Mouse (Mus musculus): ENCODE measurements around the gene Tmem45a2. TPM values are rescaled to one million over a fixed set of nuclear protein-coding genes. Genes with fewer than 3 reads are reported as not detected.

The Tmem45a2 gene
- not detected for total RNA-seq (2021)
- polyA plus RNA-seq (2012; rRNA removed): 0.12 TPM in 1 of 2 replicates, not detected in the other
- long read RNA-seq: 0 reads

- H3K36me3 ChIP-seq (ENCODE audit: control insufficient read depth, insufficient read depth, low read length): no peaks in the 10 kb centered on the region
- DNase-seq: no peak
- intact Hi-C loops (cut with DNase I): no loop called here
- TF ChIP-seq CTCF (IDR thresholded peaks at IDR 0.05) (no peak), EP300 (IDR thresholded peaks at IDR 0.05; ENCODE audit: insufficient read depth, low read depth, low read length) (no peak), POLR2A (IDR thresholded peaks at IDR 0.05; ENCODE audit: insufficient read depth, low read depth, low read length) (no peak)
- no peak within 1 kb of the TSS for H3K4me3 ChIP-seq
- no peak within 1 kb of the TSS for H3K9ac ChIP-seq (ENCODE audit: low read depth, low read length)
- H3K27ac ChIP-seq: no peak within 1 kb of the TSS
- H3K79me2 ChIP-seq (replicated peaks; ENCODE audit: control insufficient read depth, insufficient read depth, low read length): no peaks in the 10 kb centered on the region
- WGBS: 92% methylated on average over 5 of the region's 5 CpGs
- H3K4me1 ChIP-seq (ENCODE audit: control insufficient read depth, insufficient read depth, low read length): no peaks in the 10 kb centered on the region
- no peaks in the 10 kb centered on the region for H3K27me3 ChIP-seq (ENCODE audit: control insufficient read depth, insufficient read depth, low read length)
Observed at GRCm38 (mm10) chr16:57071132-57071639, at the start of gene Tmem45a2. TSS of gene Tmem45a2 (minus strand) at chr16:57071372.

- WGBS: 77% methylated on average over 2 of the region's 2 CpGs
- Histone ChIP-seq H3K4me3 (no peak overlapping the region), H3K36me3 (ENCODE audit: control insufficient read depth, insufficient read depth, low read length) (no peaks in the 10 kb centered on the region), H3K9ac (ENCODE audit: low read depth, low read length) (no peak overlapping the region), H3K27ac (no peak overlapping the region), H3K79me2 (replicated peaks; ENCODE audit: control insufficient read depth, insufficient read depth, low read length) (0 out of 2 replicates have a peak, but pooled peaks cover 3% of the 10 kb centered on the region), H3K27me3 (ENCODE audit: control insufficient read depth, insufficient read depth, low read length) (no peaks in the 10 kb centered on the region), H3K4me1 (ENCODE audit: control insufficient read depth, insufficient read depth, low read length) (no peaks in the 10 kb centered on the region; the same call in 1 of the 2 replicates)
- TF ChIP-seq POLR2A (IDR thresholded peaks at IDR 0.05; ENCODE audit: insufficient read depth, low read depth, low read length) (no peak), CTCF (IDR thresholded peaks at IDR 0.05) (no peak), EP300 (IDR thresholded peaks at IDR 0.05; ENCODE audit: insufficient read depth, low read depth, low read length) (no peak)
- intact Hi-C loops (cut with DNase I): no loop called here
- DNase-seq: no peak
Observed at GRCm38 (mm10) chr16:57117562-57117961, 46.4 kb upstream of the Tmem45a2 start.

GRCm38 (mm10) chr16:57116066-57116465 is 44.9 kb upstream of the Tmem45a2 start:
- no peaks in the 10 kb centered on the region for H3K27me3 ChIP-seq (ENCODE audit: control insufficient read depth, insufficient read depth, low read length)
- DNase-seq: no peak
- H3K9ac ChIP-seq (ENCODE audit: low read depth, low read length): no peak overlapping the region
- no peaks in the 10 kb centered on the region for H3K79me2 ChIP-seq (replicated peaks; ENCODE audit: control insufficient read depth, insufficient read depth, low read length)
- H3K27ac ChIP-seq: no peak overlapping the region
- TF ChIP-seq CTCF (IDR thresholded peaks at IDR 0.05) (peak; percentile 49), EP300 (IDR thresholded peaks at IDR 0.05; ENCODE audit: insufficient read depth, low read depth, low read length) (no peak), POLR2A (IDR thresholded peaks at IDR 0.05; ENCODE audit: insufficient read depth, low read depth, low read length) (no peak)
- H3K4me1 ChIP-seq (ENCODE audit: control insufficient read depth, insufficient read depth, low read length): no peaks in the 10 kb centered on the region; the same call in 1 of the 2 replicates
- H3K36me3 ChIP-seq (ENCODE audit: control insufficient read depth, insufficient read depth, low read length): no peaks in the 10 kb centered on the region
- H3K4me3 ChIP-seq: no peak overlapping the region
- intact Hi-C loops (cut with DNase I): no loop called here

- no peak for DNase-seq
- WGBS: 64% methylated on average over 5 of the region's 5 CpGs
- no peak for TF ChIP-seq EP300 (IDR thresholded peaks at IDR 0.05; ENCODE audit: insufficient read depth, low read depth, low read length)
- no peak for TF ChIP-seq CTCF (IDR thresholded peaks at IDR 0.05)
- no peak for TF ChIP-seq POLR2A (IDR thresholded peaks at IDR 0.05; ENCODE audit: insufficient read depth, low read depth, low read length)
- H3K79me2 ChIP-seq (replicated peaks; ENCODE audit: control insufficient read depth, insufficient read depth, low read length): no peaks in the 10 kb centered on the region
- H3K27ac ChIP-seq: no peak overlapping the region
- no peak overlapping the region for H3K9ac ChIP-seq (ENCODE audit: low read depth, low read length)
- no peaks in the 10 kb centered on the region for H3K4me1 ChIP-seq (ENCODE audit: control insufficient read depth, insufficient read depth, low read length)
- H3K27me3 ChIP-seq (ENCODE audit: control insufficient read depth, insufficient read depth, low read length): no peaks in the 10 kb centered on the region; the same call in 1 of the 2 replicates
- no peaks in the 10 kb centered on the region for H3K36me3 ChIP-seq (ENCODE audit: control insufficient read depth, insufficient read depth, low read length)
- intact Hi-C loops (cut with DNase I): no loop called here
- H3K4me3 ChIP-seq: no peak overlapping the region
Observed at GRCm38 (mm10) chr16:57106185-57106960, 35.2 kb upstream of the Tmem45a2 start.

GRCm38 (mm10) chr16:57101174-57101573 is 30.0 kb upstream of the Tmem45a2 start:
- 73% methylated on average over 1 of the region's 1 CpGs for WGBS
- no peaks in the 10 kb centered on the region for H3K79me2 ChIP-seq (replicated peaks; ENCODE audit: control insufficient read depth, insufficient read depth, low read length)
- DNase-seq: no peak
- intact Hi-C loops (cut with DNase I): no loop called here
- no peaks in the 10 kb centered on the region for H3K4me1 ChIP-seq (ENCODE audit: control insufficient read depth, insufficient read depth, low read length)
- no peaks in the 10 kb centered on the region for H3K36me3 ChIP-seq (ENCODE audit: control insufficient read depth, insufficient read depth, low read length)
- H3K27ac ChIP-seq: no peak overlapping the region
- no peak overlapping the region for H3K4me3 ChIP-seq
- TF ChIP-seq EP300 (IDR thresholded peaks at IDR 0.05; ENCODE audit: insufficient read depth, low read depth, low read length): no peak
- no peak overlapping the region for H3K9ac ChIP-seq (ENCODE audit: low read depth, low read length)
- H3K27me3 ChIP-seq (ENCODE audit: control insufficient read depth, insufficient read depth, low read length): no peaks in the 10 kb centered on the region; the same call in 1 of the 2 replicates

- TF ChIP-seq EP300 (IDR thresholded peaks at IDR 0.05; ENCODE audit: insufficient read depth, low read depth, low read length): no peak
- no peak for TF ChIP-seq CTCF (IDR thresholded peaks at IDR 0.05)
- no peak for TF ChIP-seq POLR2A (IDR thresholded peaks at IDR 0.05; ENCODE audit: insufficient read depth, low read depth, low read length)
- WGBS: 72% methylated on average over 5 of the region's 5 CpGs
- no peaks in the 10 kb centered on the region for H3K4me1 ChIP-seq (ENCODE audit: control insufficient read depth, insufficient read depth, low read length)
Observed at GRCm38 (mm10) chr16:57099572-57100237, 28.5 kb upstream of the Tmem45a2 start.

More at GRCm38 (mm10) chr16:57099572-57100237, 28.5 kb upstream of the Tmem45a2 start:
- Histone ChIP-seq H3K36me3 (ENCODE audit: control insufficient read depth, insufficient read depth, low read length) (no peaks in the 10 kb centered on the region), H3K27ac (no peak overlapping the region), H3K9ac (ENCODE audit: low read depth, low read length) (no peak overlapping the region), H3K27me3 (ENCODE audit: control insufficient read depth, insufficient read depth, low read length) (no peaks in the 10 kb centered on the region; the same call in 1 of the 2 replicates), H3K4me3 (no peak overlapping the region), H3K79me2 (replicated peaks; ENCODE audit: control insufficient read depth, insufficient read depth, low read length) (no peaks in the 10 kb centered on the region)
- DNase-seq: no peak
- intact Hi-C loops (cut with DNase I): no loop called here
